Mouse (Mus musculus) kidney, adult 2 months (tissue): ENCODE measurements around the gene Siah3. TPM values are rescaled to one million over a fixed set of nuclear protein-coding genes. Genes with fewer than 3 reads are reported as not detected.

Experiments used
- DNase-seq: peaks from one replicate; pipeline ENCODE4 v3.0.0; 2021
- H3K27ac ChIP-seq: fragments of 200-500 bp; 2 replicates; pipeline ENCODE4 v1.5.1; 2012; ENCODE audit warnings: low read depth, low read length, control low read depth, inconsistent platforms; ENCODE audit not compliant: insufficient read depth
- H3K27me3 ChIP-seq: fragments of 200-500 bp; replicated peaks from 2 replicates; pipeline ENCODE4 v1.6.1; 2012; ENCODE audit warnings: mild to moderate bottlenecking, moderate library complexity, low read length, inconsistent platforms; ENCODE audit not compliant: control insufficient read depth, insufficient read depth
- H3K36me3 ChIP-seq: fragments of 200-500 bp; 2 replicates; pipeline ENCODE4 v1.6.1; 2012; ENCODE audit warnings: mild to moderate bottlenecking, moderate library complexity, low read length, inconsistent platforms; ENCODE audit not compliant: control insufficient read depth, insufficient read depth
- H3K4me1 ChIP-seq: fragments of 200-500 bp; 2 replicates; pipeline ENCODE4 v1.6.1; 2011; ENCODE audit warnings: low read length; ENCODE audit not compliant: control insufficient read depth, insufficient read depth
- H3K4me3 ChIP-seq: fragments of 200-500 bp; 2 replicates; pipeline ENCODE4 v1.5.1; 2011; ENCODE audit warnings: mild to moderate bottlenecking, low read depth, low read length, control low read depth; ENCODE audit not compliant: insufficient read depth
- CTCF ChIP-seq: fragments of 200-500 bp; conservative IDR thresholded peaks from 2 replicates; pipeline ENCODE4 v1.5.1; 2011; ENCODE audit warnings: low read depth, mild to moderate bottlenecking, control low read depth, low read length, moderate library complexity, mixed read lengths; ENCODE audit not compliant: insufficient read depth, insufficient read length
- POLR2A ChIP-seq: fragments of 200-500 bp; IDR thresholded peaks from one replicate; pipeline ENCODE4 v1.6.1; 2011; ENCODE audit warnings: low read depth, low read length, control low read depth
- WGBS: fragments of 180-500 bp; shearing (Covaris S2); methylation state at CpG from one replicate; pipeline ENCODE4 v1.1.7; 2018; 5-methylcytosine and 5-hydroxymethylcytosine counted together
- polyA plus RNA-seq: library from polyadenylated mRNA; depleted of rRNA; stranded (reverse); fragments of >200 nt; gene quantifications from 2 replicates; pipeline ENCODE4 v1.2.3, GENCODE M21; 2012

The Siah3 gene
- polyA plus RNA-seq, 1 experiment: not detected

DNA sequence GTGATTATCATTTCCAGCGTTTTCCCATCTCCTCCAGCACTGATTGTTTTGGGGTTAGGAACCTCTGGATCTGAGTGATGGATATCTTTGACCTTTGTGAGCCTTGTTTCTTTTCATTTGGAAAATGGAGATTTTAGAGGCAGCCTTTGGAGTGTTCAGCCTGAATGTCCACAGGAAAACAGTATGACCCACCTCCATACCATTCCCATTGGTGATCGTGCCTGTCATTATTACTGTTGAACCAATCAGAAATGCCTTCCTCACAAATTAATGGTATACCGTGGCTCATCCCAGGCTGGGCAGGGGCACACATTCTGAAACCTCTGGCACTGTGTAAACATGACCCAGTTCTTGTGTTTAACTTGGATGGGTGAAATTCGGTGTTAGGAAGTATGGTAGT lies 6.0 kb downstream of the Siah3 start:
- H3K4me3 ChIP-seq: no peak overlapping the region
- H3K27me3 ChIP-seq: no peaks in the 10 kb centered on the region
- no peak overlapping the region for H3K27ac ChIP-seq
- no peaks in the 10 kb centered on the region for H3K36me3 ChIP-seq
- no peak for TF ChIP-seq CTCF
- TF ChIP-seq POLR2A: no peak
- peaks cover 5% of the 10 kb centered on the region; the same call in 1 of the 2 replicates for H3K4me1 ChIP-seq
- WGBS: 88% methylated on average over 4 of the region's 4 CpGs
- DNase-seq: no peak

DNA sequence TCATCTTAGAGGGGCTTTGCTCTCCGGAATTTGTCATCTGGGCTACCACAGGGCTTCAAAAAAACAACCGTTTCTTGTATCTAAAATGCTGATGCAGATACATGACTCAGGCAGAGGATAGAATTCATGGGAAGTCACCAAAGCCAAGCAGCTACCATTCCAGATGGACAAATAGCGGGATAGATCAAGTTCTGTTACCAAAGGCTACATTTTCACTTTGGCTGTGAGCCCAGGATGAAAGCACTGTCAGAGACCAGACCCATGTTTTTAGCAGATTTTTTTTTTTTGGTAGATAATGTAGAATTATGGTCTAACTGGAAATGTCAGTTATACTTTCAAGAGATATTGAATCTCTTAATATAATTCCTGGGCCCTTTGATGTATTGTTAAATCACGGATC lies 7.4 kb downstream of the Siah3 start:
- Histone ChIP-seq H3K4me1 (no peaks in the 10 kb centered on the region), H3K36me3 (no peaks in the 10 kb centered on the region), H3K4me3 (no peak overlapping the region), H3K27me3 (no peaks in the 10 kb centered on the region), H3K27ac (no peak overlapping the region)
- no peak for TF ChIP-seq POLR2A
- TF ChIP-seq CTCF: no peak
- WGBS: 86% methylated on average over 4 of the region's 4 CpGs
- DNase-seq: no peak

DNA sequence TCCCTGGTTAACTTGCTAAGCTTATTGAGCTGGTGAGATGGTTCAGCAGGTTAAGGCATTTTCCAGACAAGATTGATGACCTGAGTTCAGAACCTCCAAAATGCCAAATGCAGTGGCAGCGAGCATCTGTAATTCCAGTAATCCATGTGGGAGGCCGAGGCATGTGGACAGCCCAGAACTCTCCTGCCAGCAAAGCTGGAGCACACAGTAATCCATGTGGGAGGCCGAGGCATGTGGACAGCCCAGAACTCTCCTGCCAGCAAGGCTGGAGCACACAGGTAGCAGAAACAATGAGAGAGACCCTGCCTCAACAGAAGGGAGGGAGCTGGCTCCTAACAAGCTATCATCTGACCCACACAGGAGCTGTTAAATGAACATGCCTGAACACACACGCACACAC lies 13.2 kb downstream of the Siah3 start:
- Histone ChIP-seq H3K4me3 (no peak overlapping the region), H3K36me3 (no peaks in the 10 kb centered on the region), H3K4me1 (no peaks in the 10 kb centered on the region), H3K27me3 (no peaks in the 10 kb centered on the region), H3K27ac (no peak overlapping the region)
- DNase-seq: no peak
- TF ChIP-seq POLR2A (no peak), CTCF (no peak)
- 64% methylated on average over 4 of the region's 4 CpGs for WGBS

DNA sequence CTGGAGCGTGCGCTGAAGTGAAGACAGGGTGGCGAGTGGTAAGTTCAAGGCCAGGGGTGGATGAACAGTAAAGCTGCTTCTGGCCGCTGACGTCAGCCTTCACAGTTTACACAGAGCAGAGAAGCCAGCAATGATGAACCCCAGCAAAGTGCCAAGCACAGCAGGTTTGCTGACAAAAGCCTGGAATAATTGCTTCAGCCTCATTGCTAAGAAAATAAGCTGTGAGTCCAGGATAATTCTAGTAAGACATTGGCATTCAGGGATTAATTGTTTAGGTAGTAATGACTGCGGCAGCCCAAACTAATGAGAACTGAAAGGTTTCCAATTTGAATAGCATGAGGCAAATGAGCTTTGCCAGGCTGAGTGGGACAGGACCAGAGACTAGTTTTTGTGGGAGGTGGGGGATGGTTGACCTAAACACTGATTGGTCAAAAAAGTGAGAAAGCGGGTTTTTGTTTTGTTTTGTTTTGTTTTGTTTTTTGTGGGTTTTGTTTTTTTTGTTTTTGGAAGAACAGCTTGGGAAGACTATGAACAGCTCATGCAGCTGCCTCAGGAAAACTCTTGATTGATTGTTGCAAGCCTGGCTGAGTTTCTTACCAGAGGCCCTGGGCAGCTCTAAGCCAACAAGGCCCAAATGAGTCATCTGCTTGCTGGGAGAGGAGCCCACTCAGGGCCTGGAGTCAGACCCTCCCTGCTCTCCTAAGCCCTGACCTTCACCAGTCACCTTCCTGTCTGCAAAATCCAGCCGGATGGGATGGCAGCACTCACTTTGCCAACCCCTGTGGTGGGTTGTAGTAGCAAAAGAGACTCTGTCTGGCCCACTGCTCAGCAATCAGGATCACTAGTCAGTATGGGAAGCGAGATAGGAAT lies 17.5 kb downstream of the Siah3 start:
- Histone ChIP-seq H3K4me1 (0 out of 2 replicates have a peak, but pooled peaks cover 3% of the 10 kb centered on the region), H3K27ac (no peak overlapping the region), H3K4me3 (no peak overlapping the region), H3K36me3 (no peaks in the 10 kb centered on the region), H3K27me3 (no peaks in the 10 kb centered on the region)
- TF ChIP-seq CTCF (no peak), POLR2A (no peak)
- WGBS: 68% methylated on average over 9 of the region's 9 CpGs
- DNase-seq: no peak

DNA sequence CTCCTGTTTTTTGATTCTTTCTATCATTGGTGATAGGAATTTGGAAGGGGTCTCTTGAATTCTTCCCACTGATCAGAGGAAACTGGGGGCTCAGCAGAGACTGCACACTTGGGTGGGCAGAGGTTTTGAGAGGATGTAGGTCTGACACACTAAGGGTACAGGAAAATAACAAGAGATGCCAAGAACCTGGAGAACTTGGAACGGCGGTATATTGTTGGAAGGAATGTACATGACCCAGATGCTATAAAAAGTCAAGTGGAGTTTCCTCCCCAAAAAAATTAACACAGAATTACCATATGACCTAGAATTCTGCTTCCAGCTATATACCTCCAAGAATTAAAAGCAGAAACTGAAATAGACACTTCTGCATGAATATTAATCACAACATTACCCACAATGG lies 20.1 kb downstream of the Siah3 start:
- WGBS: 66% methylated on average over 2 of the region's 2 CpGs
- H3K27ac ChIP-seq: no peak overlapping the region
- H3K36me3 ChIP-seq: no peaks in the 10 kb centered on the region
- DNase-seq: no peak
- H3K4me1 ChIP-seq: 0 out of 2 replicates have a peak, but pooled peaks cover 3% of the 10 kb centered on the region
- H3K27me3 ChIP-seq: no peaks in the 10 kb centered on the region
- TF ChIP-seq CTCF (no peak), POLR2A (no peak)
- no peak overlapping the region for H3K4me3 ChIP-seq

DNA sequence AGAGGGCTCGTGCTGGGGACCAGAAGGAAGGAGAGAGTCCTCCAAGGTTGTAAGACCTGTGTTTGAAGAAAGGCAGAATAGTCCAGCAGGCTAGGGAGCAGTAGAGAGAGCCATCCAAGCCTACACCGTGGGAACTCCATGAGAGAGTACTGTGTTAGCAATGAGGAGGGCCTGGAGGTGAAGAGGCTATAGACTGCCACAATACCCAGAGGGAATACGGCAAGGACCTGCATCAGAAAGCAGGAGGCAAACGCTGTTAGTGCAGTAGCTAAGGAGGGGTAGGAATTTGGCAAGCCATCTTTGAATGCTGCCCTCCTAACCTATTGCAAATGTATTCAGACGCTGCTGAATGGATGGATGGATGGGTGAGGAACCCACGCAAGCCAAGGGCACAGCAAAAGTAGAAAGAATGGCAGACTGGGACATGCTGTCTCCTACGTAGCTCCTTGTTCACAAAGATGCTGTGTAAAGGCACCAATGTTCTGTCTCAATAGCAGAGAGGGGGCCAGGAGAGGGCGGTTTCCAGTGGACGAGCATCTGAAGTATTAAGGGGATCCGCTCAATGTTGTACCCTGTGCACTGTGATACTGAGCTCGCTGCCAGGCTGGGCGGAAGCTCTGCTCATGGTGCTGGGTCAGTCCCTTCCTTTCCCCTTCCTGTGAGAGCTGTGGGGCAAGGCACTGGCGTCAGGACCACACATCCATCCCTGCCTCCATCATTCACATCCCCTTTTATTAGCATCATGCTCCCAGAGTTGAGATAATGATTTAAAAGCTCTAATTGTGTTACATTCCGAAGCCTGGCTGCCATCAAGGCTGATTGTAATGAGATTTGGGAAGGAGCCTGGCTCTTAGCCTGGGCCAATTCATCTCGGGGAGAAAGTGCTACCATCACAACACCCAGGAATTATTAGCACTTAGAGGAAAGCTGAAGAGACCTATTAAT lies 26.7 kb downstream of the Siah3 start:
- H3K27me3 ChIP-seq: no peaks in the 10 kb centered on the region
- DNase-seq: no peak
- WGBS: 78% methylated on average over 15 of the region's 15 CpGs
- TF ChIP-seq POLR2A: no peak
- no peak for TF ChIP-seq CTCF
- no peaks in the 10 kb centered on the region for H3K4me1 ChIP-seq
- no peak overlapping the region for H3K27ac ChIP-seq
- H3K36me3 ChIP-seq: no peaks in the 10 kb centered on the region
- no peak overlapping the region for H3K4me3 ChIP-seq

DNA sequence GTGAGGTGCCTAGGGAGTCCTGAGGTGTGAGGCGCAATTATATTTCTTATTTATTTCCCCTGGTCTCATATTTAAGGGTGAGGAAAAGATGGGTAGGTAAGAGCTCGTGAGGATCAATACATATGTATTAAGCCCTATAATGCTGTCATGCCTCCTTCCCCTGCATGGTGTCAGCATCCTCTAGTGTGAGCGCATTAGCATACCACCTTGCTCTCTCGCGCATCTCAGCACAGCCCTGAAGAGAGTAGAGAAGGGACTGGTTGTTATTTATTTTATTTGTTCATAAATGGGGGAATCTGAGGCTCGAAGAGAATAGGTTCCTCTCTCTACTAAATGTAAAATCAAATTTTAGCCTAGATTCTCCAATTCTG lies 27.4 kb downstream of the Siah3 start:
- Histone ChIP-seq H3K4me3 (no peak overlapping the region), H3K36me3 (no peaks in the 10 kb centered on the region), H3K4me1 (no peaks in the 10 kb centered on the region), H3K27me3 (no peaks in the 10 kb centered on the region), H3K27ac (no peak overlapping the region)
- TF ChIP-seq CTCF (no peak), POLR2A (no peak)
- DNase-seq: no peak
- 89% methylated on average over 6 of the region's 6 CpGs for WGBS
